Mouse (Mus musculus): ENCODE measurements around the gene Pcgf3. TPM values are rescaled to one million over a fixed set of nuclear protein-coding genes. Genes with fewer than 3 reads are reported as not detected.
"Not testable (repeated sequence)": the region's sequence is repeated elsewhere in the genome, so short reads cannot be mapped to it uniquely, and the experiment has no call there.

The Pcgf3 gene
- polyA plus RNA-seq, 1 experiment from 2014 or later, result 35.6 TPM

- no peaks in the 10 kb centered on the region for H3K27me3 ChIP-seq (replicated peaks; ENCODE audit: control insufficient read depth, insufficient read depth, low read length)
- no peak for ATAC-seq
- H3K36me3 ChIP-seq (ENCODE audit: control insufficient read depth, insufficient read depth), result no peaks in the 10 kb centered on the region
- no peak overlapping the region for H3K27ac ChIP-seq (ENCODE audit: low read length)
- no peaks in the 10 kb centered on the region for H3K9me3 ChIP-seq (ENCODE audit: control insufficient read depth, low read length)
- WGBS, result 89% methylated on average over 6 of the region's 6 CpGs
- no peak overlapping the region for H3K4me3 ChIP-seq (replicated peaks; ENCODE audit: low read length)
- H3K4me1 ChIP-seq (replicated peaks; ENCODE audit: control insufficient read depth, insufficient read depth, low read length), result peaks cover 53% of the 10 kb centered on the region
- H3K9ac ChIP-seq (replicated peaks; ENCODE audit: low read depth, low read length), result no peak overlapping the region
- no peak overlapping the region for H3K4me2 ChIP-seq (ENCODE audit: low read length)
Measured at GRCm38 (mm10) chr5:108465131-108465891, 4.3 kb downstream of the Pcgf3 start.

- ATAC-seq, result no peak
- Histone ChIP-seq H3K36me3 (ENCODE audit: control insufficient read depth, insufficient read depth) (no peaks in the 10 kb centered on the region), H3K4me2 (ENCODE audit: low read length) (no peak overlapping the region), H3K9ac (replicated peaks; ENCODE audit: low read depth, low read length) (no peak overlapping the region), H3K9me3 (ENCODE audit: control insufficient read depth, low read length) (no peaks in the 10 kb centered on the region), H3K27ac (ENCODE audit: low read length) (no peak overlapping the region), H3K27me3 (replicated peaks; ENCODE audit: control insufficient read depth, insufficient read depth, low read length) (no peaks in the 10 kb centered on the region), H3K4me3 (replicated peaks; ENCODE audit: low read length) (no peak overlapping the region), H3K4me1 (replicated peaks; ENCODE audit: control insufficient read depth, insufficient read depth, low read length) (peaks cover 49% of the 10 kb centered on the region)
- WGBS, result 95% methylated on average over 1 of the region's 1 CpGs
Measured at GRCm38 (mm10) chr5:108466647-108467046, 5.6 kb downstream of the Pcgf3 start.

- Histone ChIP-seq H3K36me3 (ENCODE audit: control insufficient read depth, insufficient read depth) (peaks cover 26% of the 10 kb centered on the region), H3K9ac (replicated peaks; ENCODE audit: low read depth, low read length) (no peak overlapping the region), H3K4me3 (replicated peaks; ENCODE audit: low read length) (no peak overlapping the region), H3K27me3 (replicated peaks; ENCODE audit: control insufficient read depth, insufficient read depth, low read length) (no peaks in the 10 kb centered on the region), H3K9me3 (ENCODE audit: control insufficient read depth, low read length) (no peaks in the 10 kb centered on the region), H3K4me1 (replicated peaks; ENCODE audit: control insufficient read depth, insufficient read depth, low read length) (peaks cover 21% of the 10 kb centered on the region), H3K4me2 (ENCODE audit: low read length) (no peak overlapping the region), H3K27ac (ENCODE audit: low read length) (no peak overlapping the region)
- no peak for ATAC-seq
- 78% methylated on average over 7 of the region's 7 CpGs for WGBS
Measured at GRCm38 (mm10) chr5:108469617-108470016, 8.6 kb downstream of the Pcgf3 start.

GRCm38 (mm10) chr5:108473737-108474136, 12.7 kb downstream of the Pcgf3 start:
- 88% methylated on average over 4 of the region's 4 CpGs for WGBS
- Histone ChIP-seq H3K4me3 (replicated peaks; ENCODE audit: low read length) (no peak overlapping the region), H3K36me3 (ENCODE audit: control insufficient read depth, insufficient read depth) (peaks cover 56% of the 10 kb centered on the region), H3K4me2 (ENCODE audit: low read length) (no peak overlapping the region), H3K9ac (replicated peaks; ENCODE audit: low read depth, low read length) (no peak overlapping the region), H3K27ac (ENCODE audit: low read length) (no peak overlapping the region), H3K4me1 (replicated peaks; ENCODE audit: control insufficient read depth, insufficient read depth, low read length) (no peaks in the 10 kb centered on the region), H3K9me3 (ENCODE audit: control insufficient read depth, low read length) (no peaks in the 10 kb centered on the region), H3K27me3 (replicated peaks; ENCODE audit: control insufficient read depth, insufficient read depth, low read length) (no peaks in the 10 kb centered on the region)
- no peak for ATAC-seq

- H3K4me1 ChIP-seq (replicated peaks; ENCODE audit: control insufficient read depth, insufficient read depth, low read length), result no peaks in the 10 kb centered on the region
- no peak overlapping the region for H3K9ac ChIP-seq (replicated peaks; ENCODE audit: low read depth, low read length)
- H3K4me2 ChIP-seq (ENCODE audit: low read length), result no peak overlapping the region
- no peak overlapping the region for H3K27ac ChIP-seq (ENCODE audit: low read length)
- H3K27me3 ChIP-seq (replicated peaks; ENCODE audit: control insufficient read depth, insufficient read depth, low read length), result no peaks in the 10 kb centered on the region
- no peak overlapping the region for H3K4me3 ChIP-seq (replicated peaks; ENCODE audit: low read length)
- ATAC-seq, result no peak
- H3K36me3 ChIP-seq (ENCODE audit: control insufficient read depth, insufficient read depth), result peaks cover 62% of the 10 kb centered on the region
- 83% methylated on average over 3 of the region's 3 CpGs for WGBS
- no peaks in the 10 kb centered on the region for H3K9me3 ChIP-seq (ENCODE audit: control insufficient read depth, low read length)
Measured at GRCm38 (mm10) chr5:108475977-108476376, 14.9 kb downstream of the Pcgf3 start.

- no peaks in the 10 kb centered on the region for H3K27me3 ChIP-seq (replicated peaks; ENCODE audit: control insufficient read depth, insufficient read depth, low read length)
- peaks cover 27% of the 10 kb centered on the region for H3K36me3 ChIP-seq (ENCODE audit: control insufficient read depth, insufficient read depth)
- no peaks in the 10 kb centered on the region for H3K9me3 ChIP-seq (ENCODE audit: control insufficient read depth, low read length)
- no peak overlapping the region for H3K4me2 ChIP-seq (ENCODE audit: low read length)
- no peak for ATAC-seq
- H3K9ac ChIP-seq (replicated peaks; ENCODE audit: low read depth, low read length), result no peak overlapping the region
- no peak overlapping the region for H3K27ac ChIP-seq (ENCODE audit: low read length)
- no peak overlapping the region for H3K4me3 ChIP-seq (replicated peaks; ENCODE audit: low read length)
- 92% methylated on average over 6 of the region's 6 CpGs for WGBS
- H3K4me1 ChIP-seq (replicated peaks; ENCODE audit: control insufficient read depth, insufficient read depth, low read length), result no peaks in the 10 kb centered on the region
Measured at GRCm38 (mm10) chr5:108483006-108483405, 22.0 kb downstream of the Pcgf3 start.

- H3K4me1 ChIP-seq (replicated peaks; ENCODE audit: control insufficient read depth, insufficient read depth, low read length), result no peaks in the 10 kb centered on the region
- no peak overlapping the region for H3K4me3 ChIP-seq (replicated peaks; ENCODE audit: low read length)
- no peak overlapping the region for H3K9ac ChIP-seq (replicated peaks; ENCODE audit: low read depth, low read length)
- peaks cover 33% of the 10 kb centered on the region for H3K36me3 ChIP-seq (ENCODE audit: control insufficient read depth, insufficient read depth)
- no peaks in the 10 kb centered on the region for H3K27me3 ChIP-seq (replicated peaks; ENCODE audit: control insufficient read depth, insufficient read depth, low read length)
- no peak for ATAC-seq
- WGBS, result 92% methylated on average over 2 of the region's 2 CpGs
- H3K9me3 ChIP-seq (ENCODE audit: control insufficient read depth, low read length), result no peaks in the 10 kb centered on the region
- no peak overlapping the region for H3K4me2 ChIP-seq (ENCODE audit: low read length)
- no peak overlapping the region for H3K27ac ChIP-seq (ENCODE audit: low read length)
Measured at GRCm38 (mm10) chr5:108485239-108485638, 24.2 kb downstream of the Pcgf3 start.

GRCm38 (mm10) chr5:108486148-108486547, 25.1 kb downstream of the Pcgf3 start:
- not testable (repeated sequence) for H3K4me3 ChIP-seq (replicated peaks; ENCODE audit: low read length); ATAC-seq; H3K27me3 ChIP-seq (replicated peaks; ENCODE audit: control insufficient read depth, insufficient read depth, low read length); H3K9me3 ChIP-seq (ENCODE audit: control insufficient read depth, low read length); H3K4me2 ChIP-seq (ENCODE audit: low read length); H3K4me1 ChIP-seq (replicated peaks; ENCODE audit: control insufficient read depth, insufficient read depth, low read length); H3K27ac ChIP-seq (ENCODE audit: low read length); H3K9ac ChIP-seq (replicated peaks; ENCODE audit: low read depth, low read length)
- WGBS, result 94% methylated on average over 3 of the region's 5 CpGs
- H3K36me3 ChIP-seq (ENCODE audit: control insufficient read depth, insufficient read depth), result peaks cover 36% of the 10 kb centered on the region

GRCm38 (mm10) chr5:108501573-108501972, 40.5 kb downstream of the Pcgf3 start:
- Histone ChIP-seq H3K9me3 (ENCODE audit: control insufficient read depth, low read length) (no peaks in the 10 kb centered on the region), H3K4me3 (replicated peaks; ENCODE audit: low read length) (no peak overlapping the region), H3K9ac (replicated peaks; ENCODE audit: low read depth, low read length) (no peak overlapping the region), H3K27ac (ENCODE audit: low read length) (no peak overlapping the region), H3K4me1 (replicated peaks; ENCODE audit: control insufficient read depth, insufficient read depth, low read length) (no peaks in the 10 kb centered on the region), H3K4me2 (ENCODE audit: low read length) (no peak overlapping the region), H3K27me3 (replicated peaks; ENCODE audit: control insufficient read depth, insufficient read depth, low read length) (no peaks in the 10 kb centered on the region), H3K36me3 (ENCODE audit: control insufficient read depth, insufficient read depth) (peaks cover 53% of the 10 kb centered on the region)
- WGBS, result 89% methylated on average over 1 of the region's 1 CpGs
- no peak for ATAC-seq

GRCm38 (mm10) chr5:108502286-108502685, 41.3 kb downstream of the Pcgf3 start:
- H3K9ac ChIP-seq (replicated peaks; ENCODE audit: low read depth, low read length), result no peak overlapping the region
- no peaks in the 10 kb centered on the region for H3K9me3 ChIP-seq (ENCODE audit: control insufficient read depth, low read length)
- peaks cover 49% of the 10 kb centered on the region for H3K36me3 ChIP-seq (ENCODE audit: control insufficient read depth, insufficient read depth)
- no peaks in the 10 kb centered on the region for H3K27me3 ChIP-seq (replicated peaks; ENCODE audit: control insufficient read depth, insufficient read depth, low read length)
- ATAC-seq, result no peak
- H3K4me2 ChIP-seq (ENCODE audit: low read length), result no peak overlapping the region
- H3K4me1 ChIP-seq (replicated peaks; ENCODE audit: control insufficient read depth, insufficient read depth, low read length), result no peaks in the 10 kb centered on the region
- no peak overlapping the region for H3K27ac ChIP-seq (ENCODE audit: low read length)
- 94% methylated on average over 18 of the region's 18 CpGs for WGBS
- H3K4me3 ChIP-seq (replicated peaks; ENCODE audit: low read length), result no peak overlapping the region

All from forebrain, embryonic 16.5 days (tissue).